Mouse (Mus musculus): ENCODE data around the gene Actn3. TPM values are rescaled to one million over a fixed set of nuclear protein-coding genes. Genes with fewer than 3 reads are reported as not detected.
"Not testable (repeated sequence)": the region's sequence is repeated elsewhere in the genome, so short reads cannot be mapped to it uniquely, and the experiment has no call there.

Actn3 gene
- polyA plus RNA-seq, 1 experiment from 2014 or later, result 1.4 TPM

- DNase-seq (ENCODE audit: low spot score), result no peak
- no peak for ATAC-seq (replicated peaks; ENCODE audit: low FRiP score, low TSS enrichment, low read depth)
- peaks cover 20% of the 10 kb centered on the region for H3K36me3 ChIP-seq (ENCODE audit: control insufficient read depth, insufficient read depth, low read length)
- H3K4me2 ChIP-seq (ENCODE audit: low read length), result no peak overlapping the region
- H3K4me3 ChIP-seq (ENCODE audit: low read depth, low read length), result no peak overlapping the region
- WGBS, result 78% methylated on average over 2 of the region's 2 CpGs
- H3K9me3 ChIP-seq (ENCODE audit: control insufficient read depth, low read length), result no peaks in the 10 kb centered on the region
- H3K27ac ChIP-seq (ENCODE audit: low read depth), result no peak overlapping the region
- no peak overlapping the region for H3K9ac ChIP-seq (ENCODE audit: low read length)
- peaks cover 7% of the 10 kb centered on the region for H3K4me1 ChIP-seq (replicated peaks; ENCODE audit: control insufficient read depth, insufficient read depth, low read length)
- peaks cover 14% of the 10 kb centered on the region; the same call in 1 of the 2 replicates for H3K27me3 ChIP-seq (replicated peaks; ENCODE audit: control insufficient read depth, insufficient read depth, low read length)
These were observed 41.6 kb downstream of the Actn3 start for GRCm38 (mm10) chr19:4836096-4836495.

GRCm38 (mm10) chr19:4833977-4834376 lies 43.7 kb downstream of the Actn3 start:
- Histone ChIP-seq H3K4me3 (ENCODE audit: low read depth, low read length) (no peak overlapping the region), H3K36me3 (ENCODE audit: control insufficient read depth, insufficient read depth, low read length) (peaks cover 20% of the 10 kb centered on the region), H3K9ac (ENCODE audit: low read length) (no peak overlapping the region), H3K27ac (ENCODE audit: low read depth) (no peak overlapping the region), H3K27me3 (replicated peaks; ENCODE audit: control insufficient read depth, insufficient read depth, low read length) (no peaks in the 10 kb centered on the region), H3K4me1 (replicated peaks; ENCODE audit: control insufficient read depth, insufficient read depth, low read length) (peaks cover 7% of the 10 kb centered on the region), H3K4me2 (ENCODE audit: low read length) (no peak overlapping the region), H3K9me3 (ENCODE audit: control insufficient read depth, low read length) (no peaks in the 10 kb centered on the region)
- WGBS, result 88% methylated on average over 8 of the region's 8 CpGs
- DNase-seq (ENCODE audit: low spot score) (no peak), ATAC-seq (replicated peaks; ENCODE audit: low FRiP score, low TSS enrichment, low read depth) (no peak)

GRCm38 (mm10) chr19:4829156-4829555 lies 48.6 kb downstream of the Actn3 start:
- Histone ChIP-seq H3K4me1 (replicated peaks; ENCODE audit: control insufficient read depth, insufficient read depth, low read length) (no peaks in the 10 kb centered on the region), H3K9ac (ENCODE audit: low read length) (no peak overlapping the region), H3K4me2 (ENCODE audit: low read length) (no peak overlapping the region), H3K4me3 (ENCODE audit: low read depth, low read length) (no peak overlapping the region), H3K27me3 (replicated peaks; ENCODE audit: control insufficient read depth, insufficient read depth, low read length) (no peaks in the 10 kb centered on the region), H3K36me3 (ENCODE audit: control insufficient read depth, insufficient read depth, low read length) (peaks cover 32% of the 10 kb centered on the region), H3K27ac (ENCODE audit: low read depth) (no peak overlapping the region), H3K9me3 (ENCODE audit: control insufficient read depth, low read length) (no peaks in the 10 kb centered on the region)
- DNase-seq (ENCODE audit: low spot score) (no peak), ATAC-seq (replicated peaks; ENCODE audit: low FRiP score, low TSS enrichment, low read depth) (no peak)
- WGBS, result 69% methylated on average over 7 of the region's 7 CpGs

- Histone ChIP-seq H3K4me2 (ENCODE audit: low read length) (no peak overlapping the region), H3K4me1 (replicated peaks; ENCODE audit: control insufficient read depth, insufficient read depth, low read length) (no peaks in the 10 kb centered on the region), H3K27me3 (replicated peaks; ENCODE audit: control insufficient read depth, insufficient read depth, low read length) (no peaks in the 10 kb centered on the region), H3K4me3 (ENCODE audit: low read depth, low read length) (no peak overlapping the region), H3K36me3 (ENCODE audit: control insufficient read depth, insufficient read depth, low read length) (peaks cover 28% of the 10 kb centered on the region), H3K9ac (ENCODE audit: low read length) (no peak overlapping the region), H3K27ac (ENCODE audit: low read depth) (no peak overlapping the region), H3K9me3 (ENCODE audit: control insufficient read depth, low read length) (no peaks in the 10 kb centered on the region)
- WGBS, result 54% methylated on average over 16 of the region's 16 CpGs
- DNase-seq (ENCODE audit: low spot score), result no peak
- peak; percentile 79 for ATAC-seq (replicated peaks; ENCODE audit: low FRiP score, low TSS enrichment, low read depth)
These were observed 49.1 kb downstream of the Actn3 start for GRCm38 (mm10) chr19:4828444-4829114.

DNA sequence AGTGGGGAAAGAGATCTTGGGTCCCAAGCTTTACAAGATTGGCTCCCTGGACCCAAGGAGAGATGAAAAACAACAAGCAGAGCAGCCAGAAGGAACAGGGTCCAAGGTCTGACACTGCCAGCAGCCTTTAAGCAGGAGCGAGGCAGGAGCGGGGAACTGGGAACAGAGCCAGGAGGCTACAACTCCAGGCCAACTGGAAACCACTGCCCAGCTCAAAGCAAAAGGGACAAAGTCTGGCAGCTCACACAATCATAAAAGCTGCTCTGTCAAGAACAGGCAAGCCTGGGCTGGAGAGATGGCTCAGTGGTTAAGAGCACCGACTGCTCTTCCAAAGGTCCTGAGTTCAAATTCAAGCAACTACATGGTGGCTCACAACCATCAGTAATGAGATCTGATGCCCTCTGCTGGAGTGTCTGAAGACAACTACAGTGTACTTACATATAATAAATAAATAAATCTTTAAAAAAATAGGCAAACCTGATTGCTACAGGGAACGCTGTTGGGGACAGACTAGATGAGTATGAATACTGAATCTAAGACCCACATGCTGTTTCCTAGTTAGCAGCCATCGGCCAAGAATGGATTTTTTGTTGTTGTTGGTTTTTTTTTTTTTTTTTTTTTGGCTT lies 56.9 kb downstream of the Actn3 start:
- Histone ChIP-seq H3K27ac (ENCODE audit: low read depth) (no peak overlapping the region), H3K9ac (ENCODE audit: low read length) (no peak overlapping the region), H3K27me3 (replicated peaks; ENCODE audit: control insufficient read depth, insufficient read depth, low read length) (no peaks in the 10 kb centered on the region), H3K4me3 (ENCODE audit: low read depth, low read length) (no peak overlapping the region), H3K36me3 (ENCODE audit: control insufficient read depth, insufficient read depth, low read length) (peaks cover 12% of the 10 kb centered on the region), H3K9me3 (ENCODE audit: control insufficient read depth, low read length) (no peaks in the 10 kb centered on the region), H3K4me1 (replicated peaks; ENCODE audit: control insufficient read depth, insufficient read depth, low read length) (no peaks in the 10 kb centered on the region), H3K4me2 (ENCODE audit: low read length) (no peak overlapping the region)
- 70% methylated on average over 5 of the region's 5 CpGs for WGBS
- ATAC-seq (replicated peaks; ENCODE audit: low FRiP score, low TSS enrichment, low read depth) (0 out of 2 replicates have a peak, but pooled peaks have one; percentile 47), DNase-seq (ENCODE audit: low spot score) (peak; percentile 60)

- ATAC-seq (replicated peaks; ENCODE audit: low FRiP score, low TSS enrichment, low read depth) (peak; percentile 69; the same call in 1 of the 2 replicates), DNase-seq (ENCODE audit: low spot score) (peak; percentile 54)
- no peaks in the 10 kb centered on the region for H3K27me3 ChIP-seq (replicated peaks; ENCODE audit: control insufficient read depth, insufficient read depth, low read length)
- 45% methylated on average over 1 of the region's 1 CpGs for WGBS
- no peaks in the 10 kb centered on the region for H3K9me3 ChIP-seq (ENCODE audit: control insufficient read depth, low read length)
- H3K9ac ChIP-seq (ENCODE audit: low read length), result no peak overlapping the region
- H3K4me2 ChIP-seq (ENCODE audit: low read length), result no peak overlapping the region
- H3K4me3 ChIP-seq (ENCODE audit: low read depth, low read length), result no peak overlapping the region
- 0 out of 2 replicates have a peak, but pooled peaks cover 2% of the 10 kb centered on the region for H3K4me1 ChIP-seq (replicated peaks; ENCODE audit: control insufficient read depth, insufficient read depth, low read length)
- no peaks in the 10 kb centered on the region for H3K36me3 ChIP-seq (ENCODE audit: control insufficient read depth, insufficient read depth, low read length)
- H3K27ac ChIP-seq (ENCODE audit: low read depth), result no peak overlapping the region
These were observed 60.4 kb downstream of the Actn3 start for GRCm38 (mm10) chr19:4817182-4817835.

GRCm38 (mm10) chr19:4813015-4813414 lies 64.7 kb downstream of the Actn3 start:
- Histone ChIP-seq H3K4me1 (replicated peaks; ENCODE audit: control insufficient read depth, insufficient read depth, low read length) (peaks cover 14% of the 10 kb centered on the region; the same call in 1 of the 2 replicates), H3K9ac (ENCODE audit: low read length) (no peak overlapping the region), H3K4me2 (ENCODE audit: low read length) (no peak overlapping the region), H3K4me3 (ENCODE audit: low read depth, low read length) (no peak overlapping the region), H3K27me3 (replicated peaks; ENCODE audit: control insufficient read depth, insufficient read depth, low read length) (no peaks in the 10 kb centered on the region), H3K27ac (ENCODE audit: low read depth) (no peak overlapping the region), H3K36me3 (ENCODE audit: control insufficient read depth, insufficient read depth, low read length) (no peaks in the 10 kb centered on the region), H3K9me3 (ENCODE audit: control insufficient read depth, low read length) (no peaks in the 10 kb centered on the region)
- DNase-seq (ENCODE audit: low spot score), result peak; percentile 61
- WGBS, result 84% methylated on average over 6 of the region's 6 CpGs
- no peak for ATAC-seq (replicated peaks; ENCODE audit: low FRiP score, low TSS enrichment, low read depth)

GRCm38 (mm10) chr19:4812334-4812949 lies 65.3 kb downstream of the Actn3 start:
- peak; percentile 52 for DNase-seq (ENCODE audit: low spot score)
- H3K27me3 ChIP-seq (replicated peaks; ENCODE audit: control insufficient read depth, insufficient read depth, low read length); ATAC-seq (replicated peaks; ENCODE audit: low FRiP score, low TSS enrichment, low read depth); H3K9me3 ChIP-seq (ENCODE audit: control insufficient read depth, low read length); H3K36me3 ChIP-seq (ENCODE audit: control insufficient read depth, insufficient read depth, low read length): not testable (repeated sequence)
- Histone ChIP-seq H3K4me3 (ENCODE audit: low read depth, low read length) (peak overlapping the region; percentile 97), H3K4me1 (replicated peaks; ENCODE audit: control insufficient read depth, insufficient read depth, low read length) (peaks cover 14% of the 10 kb centered on the region; the same call in 1 of the 2 replicates), H3K4me2 (ENCODE audit: low read length) (peak overlapping the region; percentile 64), H3K27ac (ENCODE audit: low read depth) (peak overlapping the region; percentile 94), H3K9ac (ENCODE audit: low read length) (peak overlapping the region; percentile 72)
- WGBS, result 74% methylated on average over 8 of the region's 8 CpGs
